Comparison of ENCODE assay signal across 10 mouse cellular contexts in genomic region chr15:31342496-31342901, GRCm38 (mm10). TPM values are rescaled to one million over a fixed set of nuclear protein-coding genes. Genes with fewer than 3 reads are reported as not detected.
A peak's percentile ranks its signal among the peaks of the same experiment; 100 is the strongest.
DNase-seq lines count a peak whose midpoint lies in the region; TF ChIP-seq lines count a peak whose summit lies in the region.
"Had no signal": no experiment of that assay in that cellular context is flagged by ENCODE, and none has a peak within 500 bp of the region (broad histone marks: within the 10 kb centered on the region; RNA-seq: fewer than 3 reads in every experiment).

No protein-coding gene starts in this region.

- DNase-seq in left cerebral cortex, adult 2 months (ENCODE audit: extremely low spot score in 1 of 2, low spot score in 2 of 2), result no peak
- no peak for DNase-seq in left cerebral cortex, postnatal 10 days (ENCODE audit: extremely low spot score in 1 of 2, low spot score in 2 of 2)
- DNase-seq in kidney, adult 8-10 months, result peak; percentile 52 to 78
- peak; percentile 72 for DNase-seq in skeletal muscle tissue, adult 2 months (ENCODE audit: low read depth, low spot score)
- no peak for DNase-seq in neural tube, embryonic 10.5 days (ENCODE audit: extremely low spot score, low spot score)
- no peak for DNase-seq in retina, postnatal 1 day
- DNase-seq: thymus, postnatal 25 days had no signal

- TF ChIP-seq CTCF in left cerebral cortex, adult 2 months (IDR thresholded peaks at IDR 0.05), result no peak

- intact Hi-C loops in left cerebral cortex, adult 2 months (cut with DNase I), result no loop called here
- intact Hi-C loops in left cerebral cortex, postnatal 10 days (cut with DNase I), result no loop called here

- H3K4me1 ChIP-seq in brown adipose tissue, adult 24 weeks (ENCODE audit: control insufficient read depth, insufficient read depth, insufficient read length, low read length), result peaks cover 19% of the 10 kb centered on the region

- peak overlapping the region; percentile 70 for H3K27ac ChIP-seq in left cerebral cortex, adult 2 months
- H3K27ac ChIP-seq in brown adipose tissue, adult 24 weeks (replicated peaks; ENCODE audit: low read depth, low read length), result peak overlapping the region; percentile 40; the same call in 1 of the 2 replicates
- H3K27ac ChIP-seq: heart, embryonic 13.5 days; midbrain, embryonic 10.5 days had no signal

- H3K4me3 ChIP-seq in left cerebral cortex, adult 2 months, result no peak overlapping the region
- H3K4me3 ChIP-seq in brown adipose tissue, adult 24 weeks (ENCODE audit: insufficient read depth, low read depth, low read length), result no peak overlapping the region
- H3K4me3 ChIP-seq: heart, embryonic 13.5 days; midbrain, embryonic 10.5 days had no signal

RNA-seq across cellular contexts. Expression of gene Ankrd33b, which starts 25.0 kb away (rescaled TPM):
- total RNA-seq in left cerebral cortex, adult 2 months (2021), result 10 to 100 TPM; 79.6 to 93.7 TPM
- total RNA-seq in left cerebral cortex, postnatal 10 days (2021), result 1 to 10 TPM; 6.4 to 8.7 TPM
- polyA plus RNA-seq in brown adipose tissue, adult 24 weeks (2012; ENCODE audit: insufficient read depth, insufficient read length, missing spikeins), result 0.67 and 0.91 TPM in 2 replicates

Comparison
In these comparisons a context has a peak if more than half of its experiments do, and no peak if none do; other contexts are left out.
1. RNA of gene Ankrd33b, which starts 25.0 kb away (total RNA-seq): 79.6 to 93.7 TPM in left cerebral cortex, adult 2 months; 6.4 to 8.7 TPM in left cerebral cortex, postnatal 10 days; every median in the first group is over 4 times any median in the second.
2. DNase-seq: peak in kidney, adult 8-10 months (2 of 2) and skeletal muscle tissue, adult 2 months (single experiment); none in left cerebral cortex, adult 2 months (0 of 2), left cerebral cortex, postnatal 10 days (0 of 2), neural tube, embryonic 10.5 days (single experiment) and retina, postnatal 1 day (single experiment).